Mouse (Mus musculus): ENCODE results near the gene Spata32.

GRCm38 (mm10) chr11:103231367-103231766, 13.1 kb upstream of the Spata32 start:
- TF ChIP-seq POLR2A (IDR thresholded peaks at IDR 0.05; ENCODE audit: insufficient read depth, low read depth, low read length) (no peak), CTCF (IDR thresholded peaks at IDR 0.05; ENCODE audit: insufficient read depth, low read depth, low read length) (no peak)

Measured in olfactory bulb, adult 2 months (tissue).